Mouse (Mus musculus): ENCODE measurements around the gene Gen1. TPM values are rescaled to one million over a fixed set of nuclear protein-coding genes. Genes with fewer than 3 reads are reported as not detected.
A peak's percentile ranks its signal among the peaks of the same experiment; 100 is the strongest.

The Gen1 gene
- polyA plus RNA-seq (2015; fragmentation: Nextera tagmentation; extraction: Ambion mirVana): 9.6 and 9.9 TPM in 2 replicates

- Histone ChIP-seq H3K27me3 (no peaks in the 10 kb centered on the region), H3K27ac (peak within 1 kb of the TSS; percentile 94), H3K4me2 (replicated peaks) (peak within 1 kb of the TSS; percentile 96), H3K4me3 (peak within 1 kb of the TSS; percentile 89), H3K9ac (peak within 1 kb of the TSS; percentile 97), H3K9me3 (no peaks in the 10 kb centered on the region), H3K4me1 (peaks cover 32% of the 10 kb centered on the region), H3K36me3 (no peaks in the 10 kb centered on the region)
- ATAC-seq (ENCODE audit: low FRiP score, low read depth): peak; percentile 98
- under 1% methylated on average over 81 of the region's 83 CpGs for WGBS
Measured at GRCm38 (mm10) chr12:11265382-11266281, at the start of gene Gen1, which contains the start of gene Smc6. Gen1 (minus strand) TSS chr12:11265801. Smc6 (plus strand) TSS chr12:11265886.

- Histone ChIP-seq H3K4me1 (no peaks in the 10 kb centered on the region), H3K27me3 (no peaks in the 10 kb centered on the region), H3K36me3 (peaks cover 59% of the 10 kb centered on the region), H3K27ac (no peak overlapping the region), H3K9ac (no peak overlapping the region), H3K9me3 (no peaks in the 10 kb centered on the region), H3K4me2 (replicated peaks) (no peak overlapping the region), H3K4me3 (no peak overlapping the region)
- ATAC-seq (ENCODE audit: low FRiP score, low read depth): no peak
- 79% methylated on average over 1 of the region's 1 CpGs for WGBS
Measured at GRCm38 (mm10) chr12:11313840-11314239, 48.2 kb upstream of the Gen1 start.

- H3K27ac ChIP-seq: no peak overlapping the region
- H3K9ac ChIP-seq: no peak overlapping the region
- no peak for ATAC-seq (ENCODE audit: low FRiP score, low read depth)
- H3K4me3 ChIP-seq: no peak overlapping the region
- 93% methylated on average over 2 of the region's 2 CpGs for WGBS
- no peaks in the 10 kb centered on the region for H3K4me1 ChIP-seq
- peaks cover 64% of the 10 kb centered on the region for H3K36me3 ChIP-seq
- H3K4me2 ChIP-seq (replicated peaks): no peak overlapping the region
- no peaks in the 10 kb centered on the region for H3K9me3 ChIP-seq
- no peaks in the 10 kb centered on the region for H3K27me3 ChIP-seq
Measured at GRCm38 (mm10) chr12:11311106-11311505, 45.5 kb upstream of the Gen1 start.

- 91% methylated on average over 8 of the region's 8 CpGs for WGBS
- Histone ChIP-seq H3K36me3 (peaks cover 72% of the 10 kb centered on the region), H3K4me3 (no peak overlapping the region), H3K27me3 (no peaks in the 10 kb centered on the region), H3K4me1 (no peaks in the 10 kb centered on the region), H3K4me2 (replicated peaks) (no peak overlapping the region), H3K9me3 (no peaks in the 10 kb centered on the region), H3K9ac (no peak overlapping the region), H3K27ac (no peak overlapping the region)
- no peak for ATAC-seq (ENCODE audit: low FRiP score, low read depth)
Measured at GRCm38 (mm10) chr12:11306753-11307645, 41.4 kb upstream of the Gen1 start.

DNA sequence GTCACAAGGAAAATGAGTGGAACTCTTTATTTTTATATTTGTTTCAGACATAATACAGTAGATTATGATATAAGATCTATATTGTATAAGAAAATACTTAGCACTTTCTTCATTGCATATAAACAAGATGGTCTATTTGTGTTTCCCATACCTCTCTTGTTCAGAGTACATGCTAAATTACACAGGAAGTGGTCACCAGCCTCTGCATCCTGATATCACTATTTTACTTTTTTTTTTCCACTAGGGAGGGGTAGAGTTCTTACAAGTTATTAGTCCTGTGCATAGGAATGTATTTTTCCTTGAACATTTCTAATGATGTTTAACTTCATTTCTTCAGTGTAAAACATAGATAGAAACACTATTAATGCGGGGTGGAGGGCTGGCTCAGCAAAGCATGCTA lies 35.3 kb upstream of the Gen1 start:
- WGBS: 89% methylated on average over 1 of the region's 1 CpGs
- Histone ChIP-seq H3K4me2 (replicated peaks) (no peak overlapping the region), H3K9ac (no peak overlapping the region), H3K4me3 (no peak overlapping the region), H3K27ac (no peak overlapping the region), H3K4me1 (no peaks in the 10 kb centered on the region), H3K9me3 (no peaks in the 10 kb centered on the region), H3K36me3 (peaks cover 71% of the 10 kb centered on the region), H3K27me3 (no peaks in the 10 kb centered on the region)
- ATAC-seq (ENCODE audit: low FRiP score, low read depth): no peak

GRCm38 (mm10) chr12:11286382-11286781 lies 20.8 kb upstream of the Gen1 start:
- Histone ChIP-seq H3K9ac (no peak overlapping the region), H3K27me3 (no peaks in the 10 kb centered on the region), H3K4me2 (replicated peaks) (no peak overlapping the region), H3K4me1 (no peaks in the 10 kb centered on the region), H3K27ac (no peak overlapping the region), H3K4me3 (no peak overlapping the region), H3K9me3 (no peaks in the 10 kb centered on the region), H3K36me3 (peaks cover 67% of the 10 kb centered on the region)
- 93% methylated on average over 2 of the region's 2 CpGs for WGBS
- no peak for ATAC-seq (ENCODE audit: low FRiP score, low read depth)

- H3K4me3 ChIP-seq: no peak overlapping the region
- peaks cover 73% of the 10 kb centered on the region for H3K36me3 ChIP-seq
- H3K9ac ChIP-seq: no peak overlapping the region
- H3K4me1 ChIP-seq: no peaks in the 10 kb centered on the region
- H3K27me3 ChIP-seq: no peaks in the 10 kb centered on the region
- WGBS: 97% methylated on average over 2 of the region's 2 CpGs
- no peak overlapping the region for H3K4me2 ChIP-seq (replicated peaks)
- H3K27ac ChIP-seq: no peak overlapping the region
- no peak for ATAC-seq (ENCODE audit: low FRiP score, low read depth)
- H3K9me3 ChIP-seq: no peaks in the 10 kb centered on the region
Measured at GRCm38 (mm10) chr12:11281584-11281983, 16.0 kb upstream of the Gen1 start.

GRCm38 (mm10) chr12:11279886-11280285 lies 14.3 kb upstream of the Gen1 start:
- H3K27me3 ChIP-seq: no peaks in the 10 kb centered on the region
- peaks cover 67% of the 10 kb centered on the region for H3K36me3 ChIP-seq
- H3K9me3 ChIP-seq: no peaks in the 10 kb centered on the region
- ATAC-seq (ENCODE audit: low FRiP score, low read depth): no peak
- H3K4me3 ChIP-seq: no peak overlapping the region
- H3K4me1 ChIP-seq: no peaks in the 10 kb centered on the region
- no peak overlapping the region for H3K9ac ChIP-seq
- H3K4me2 ChIP-seq (replicated peaks): no peak overlapping the region
- WGBS: 91% methylated on average over 3 of the region's 3 CpGs
- no peak overlapping the region for H3K27ac ChIP-seq

GRCm38 (mm10) chr12:11277207-11277606 lies 11.6 kb upstream of the Gen1 start:
- Histone ChIP-seq H3K9ac (no peak overlapping the region), H3K27ac (no peak overlapping the region), H3K4me3 (no peak overlapping the region), H3K4me1 (no peaks in the 10 kb centered on the region), H3K27me3 (no peaks in the 10 kb centered on the region), H3K36me3 (peaks cover 70% of the 10 kb centered on the region), H3K4me2 (replicated peaks) (no peak overlapping the region), H3K9me3 (no peaks in the 10 kb centered on the region)
- ATAC-seq (ENCODE audit: low FRiP score, low read depth): no peak
- WGBS: 93% methylated on average over 6 of the region's 6 CpGs

DNA sequence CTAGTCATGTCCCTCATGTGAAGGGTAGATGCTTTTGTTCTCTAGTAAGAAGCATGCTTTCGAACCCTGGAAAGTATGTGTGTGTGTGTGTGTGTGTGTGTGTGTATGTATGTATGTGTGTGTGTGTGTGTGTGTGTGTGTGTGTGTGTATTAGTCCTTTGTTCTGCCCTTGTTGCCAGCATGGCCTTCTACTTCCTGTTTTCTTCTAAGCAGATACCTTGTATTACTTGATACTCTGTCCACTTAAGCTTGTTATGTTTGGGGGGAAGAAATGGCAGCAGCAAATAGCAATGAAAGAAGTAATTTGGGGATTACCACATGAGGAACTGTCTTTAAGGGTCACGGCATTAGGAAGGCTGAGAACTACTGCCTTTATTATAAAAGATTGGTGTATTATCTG lies 11.0 kb upstream of the Gen1 start:
- Histone ChIP-seq H3K36me3 (peaks cover 68% of the 10 kb centered on the region), H3K4me2 (replicated peaks) (no peak overlapping the region), H3K4me3 (no peak overlapping the region), H3K27ac (no peak overlapping the region), H3K9me3 (no peaks in the 10 kb centered on the region), H3K4me1 (no peaks in the 10 kb centered on the region), H3K9ac (no peak overlapping the region), H3K27me3 (no peaks in the 10 kb centered on the region)
- no peak for ATAC-seq (ENCODE audit: low FRiP score, low read depth)
- 90% methylated on average over 2 of the region's 2 CpGs for WGBS

DNA sequence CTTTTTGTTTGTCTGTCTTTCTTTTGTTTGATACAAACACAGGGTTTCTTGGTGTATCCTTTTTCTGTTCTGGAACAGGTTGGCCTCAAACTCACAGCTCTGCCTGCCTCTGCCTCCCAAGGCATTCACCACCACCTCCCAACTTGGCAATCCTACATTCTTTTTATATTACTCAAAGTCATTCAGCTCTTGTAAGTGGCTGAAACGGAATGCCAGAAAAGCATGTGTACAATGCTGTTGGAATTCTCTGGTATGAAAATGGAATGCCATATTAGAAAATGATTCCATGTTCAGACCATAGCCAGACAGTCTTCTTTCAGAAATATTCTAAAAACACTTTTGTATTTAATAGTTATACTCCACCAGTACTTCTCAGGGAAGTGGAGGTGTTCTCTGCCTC lies 7.6 kb upstream of the Gen1 start:
- H3K36me3 ChIP-seq: peaks cover 40% of the 10 kb centered on the region
- H3K27me3 ChIP-seq: no peaks in the 10 kb centered on the region
- 72% methylated on average over 1 of the region's 1 CpGs for WGBS
- H3K4me1 ChIP-seq: peaks cover 7% of the 10 kb centered on the region
- H3K9ac ChIP-seq: no peak overlapping the region
- no peak overlapping the region for H3K4me3 ChIP-seq
- H3K4me2 ChIP-seq (replicated peaks): no peak overlapping the region
- no peak for ATAC-seq (ENCODE audit: low FRiP score, low read depth)
- no peak overlapping the region for H3K27ac ChIP-seq
- no peaks in the 10 kb centered on the region for H3K9me3 ChIP-seq

GRCm38 (mm10) chr12:11272568-11272967 lies 7.0 kb upstream of the Gen1 start:
- Histone ChIP-seq H3K9ac (no peak overlapping the region), H3K4me3 (no peak overlapping the region), H3K4me2 (replicated peaks) (no peak overlapping the region), H3K4me1 (peaks cover 13% of the 10 kb centered on the region), H3K27ac (no peak overlapping the region), H3K36me3 (peaks cover 36% of the 10 kb centered on the region), H3K9me3 (no peaks in the 10 kb centered on the region), H3K27me3 (no peaks in the 10 kb centered on the region)
- no peak for ATAC-seq (ENCODE audit: low FRiP score, low read depth)
- WGBS: 92% methylated on average over 4 of the region's 4 CpGs

All from limb, embryonic 13.5 days (tissue).